ENCODE assay signal across 8 mouse cellular contexts in genomic region chr8:8657692-8658355, GRCm38 (mm10). TPM values are rescaled to one million over a fixed set of nuclear protein-coding genes. Genes with fewer than 3 reads are reported as not detected.
DNase-seq lines count a peak whose midpoint lies in the region; ATAC-seq and TF ChIP-seq lines count a peak whose summit lies in the region.
"Had no signal": no experiment of that assay in that cellular context is flagged by ENCODE, and none has a peak within 500 bp of the region (broad histone marks: within the 10 kb centered on the region; RNA-seq: fewer than 3 reads in every experiment).

No protein-coding gene starts in this region.

- peak overlapping the region; percentile 87 for H3K9ac ChIP-seq in forebrain, postnatal 0 days
- no peak overlapping the region for H3K9ac ChIP-seq in liver, postnatal 0 days (replicated peaks)

- no peak for ATAC-seq in forebrain, postnatal 0 days
- no peak for ATAC-seq in liver, postnatal 0 days

- TF ChIP-seq EP300 in liver, postnatal 0 days (IDR thresholded peaks at IDR 0.05; ENCODE audit: low read depth), result no peak

- peaks cover 25% of the 10 kb centered on the region for H3K4me1 ChIP-seq in forebrain, postnatal 0 days (ENCODE audit: insufficient read depth)
- H3K4me1 ChIP-seq in liver, postnatal 0 days (ENCODE audit: insufficient read depth), result peaks cover 13% of the 10 kb centered on the region

- peak overlapping the region; percentile 93 for H3K4me3 ChIP-seq in forebrain, postnatal 0 days (ENCODE audit: low read depth, low read length)
- H3K4me3 ChIP-seq in liver, postnatal 0 days (ENCODE audit: low read depth, low read length), result no peak overlapping the region

- no peaks in the 10 kb centered on the region for H3K9me3 ChIP-seq in forebrain, postnatal 0 days (ENCODE audit: low read length)
- no peaks in the 10 kb centered on the region for H3K9me3 ChIP-seq in liver, postnatal 0 days (ENCODE audit: low read length)

- peak overlapping the region; percentile 84 for H3K27ac ChIP-seq in forebrain, postnatal 0 days (ENCODE audit: low read depth, low read length)
- H3K27ac ChIP-seq in liver, postnatal 0 days (ENCODE audit: low read depth), result no peak overlapping the region

- no peaks in the 10 kb centered on the region for H3K27me3 ChIP-seq in forebrain, postnatal 0 days (ENCODE audit: insufficient read depth, low read length)
- H3K27me3 ChIP-seq in liver, postnatal 0 days (ENCODE audit: insufficient read depth, low read length), result peaks cover 28% of the 10 kb centered on the region

- H3K36me3 ChIP-seq in forebrain, postnatal 0 days (ENCODE audit: insufficient read depth), result no peaks in the 10 kb centered on the region
- no peaks in the 10 kb centered on the region for H3K36me3 ChIP-seq in liver, postnatal 0 days (replicated peaks; ENCODE audit: insufficient read depth, low read length)

- H3K4me2 ChIP-seq in forebrain, postnatal 0 days (ENCODE audit: low read depth), result peak overlapping the region; percentile 82
- 0 out of 2 replicates have a peak overlapping the region, but pooled peaks have one; percentile 22 for H3K4me2 ChIP-seq in liver, postnatal 0 days (ENCODE audit: low read depth, low read length)

- peak; percentile 42 for DNase-seq in 3T3-L1 (ENCODE audit: low read depth, low spot score)
- DNase-seq in Muller cell, postnatal 12 days (ENCODE audit: inconsistent ontology term), result peak; percentile 50
- DNase-seq in forebrain, postnatal 0 days, result peak; percentile 54
- no peak for DNase-seq in liver, postnatal 0 days
- DNase-seq in urinary bladder, postnatal 4 days (ENCODE audit: low spot score in 2 of 2), result no peak
- DNase-seq in cerebellum, adult 11 months, result no peak
- no peak for DNase-seq in layer of hippocampus, adult 8-10 months (ENCODE audit: low spot score in 2 of 2)
- DNase-seq: thymus, postnatal 4 days had no signal

- no peak for TF ChIP-seq CTCF in forebrain, postnatal 0 days (IDR thresholded peaks at IDR 0.05; ENCODE audit: low read depth)
- no peak for TF ChIP-seq CTCF in liver, postnatal 0 days (IDR thresholded peaks at IDR 0.05; ENCODE audit: low read depth)

- WGBS in forebrain, postnatal 0 days, result 9% methylated on average over 5 of the region's 5 CpGs
- 72% methylated on average over 5 of the region's 5 CpGs for WGBS in liver, postnatal 0 days (ENCODE audit: insufficient replicate concordance)

RNA-seq across cellular contexts. Expression of gene Efnb2, which starts 3.2 kb away (rescaled TPM):
- 50.9 and 53.5 TPM in 2 replicates for total RNA-seq in forebrain, postnatal 0 days (2014; rRNA removed)
- polyA plus RNA-seq in forebrain, postnatal 0 days (2015; fragmentation: Nextera tagmentation; extraction: Ambion mirVana), result 29.5 and 29.6 TPM in 2 replicates
- polyA plus RNA-seq in liver, postnatal 0 days (2015; fragmentation: Nextera tagmentation; extraction: Ambion mirVana), result 1.0 TPM in 2 replicates
- total RNA-seq in layer of hippocampus, adult 8-10 months (2022), result 10 to 100 TPM; 33.8 to 44.3 (median 39.9) TPM

RNA-seq across cellular contexts. Expression of gene Arglu1, which starts 32.5 kb away (rescaled TPM):
- 115 and 154 TPM in 2 replicates for total RNA-seq in forebrain, postnatal 0 days (2014; rRNA removed)
- polyA plus RNA-seq in forebrain, postnatal 0 days (2015; fragmentation: Nextera tagmentation; extraction: Ambion mirVana), result 101 and 143 TPM in 2 replicates
- 40.5 and 43.2 TPM in 2 replicates for polyA plus RNA-seq in liver, postnatal 0 days (2015; fragmentation: Nextera tagmentation; extraction: Ambion mirVana)
- 100 to 1,000 TPM in 2 of 4 experiments, 10 to 100 TPM in 2; 88.6 to 108 (median 96.4) TPM for total RNA-seq in layer of hippocampus, adult 8-10 months (2022)

Comparison
In these comparisons a context has a peak if more than half of its experiments do, and no peak if none do; other contexts are left out.
1. DNase-seq: peak in 3T3-L1 (single experiment), Muller cell, postnatal 12 days (single experiment) and forebrain, postnatal 0 days (single experiment); none in liver, postnatal 0 days (single experiment), urinary bladder, postnatal 4 days (0 of 2), cerebellum, adult 11 months (single experiment) and layer of hippocampus, adult 8-10 months (0 of 2).